Mouse (Mus musculus) midbrain, embryonic 16.5 days (tissue): ENCODE results near the gene Casp8. TPM values are rescaled to one million over a fixed set of nuclear protein-coding genes. Genes with fewer than 3 reads are reported as not detected.

ENCODE experiments used
- ATAC-seq: fragments of 200-750 bp; cut with Nextera tagmentation; 2 replicates; pipeline ENCODE4 v1.8.0; 2017; ENCODE audit warnings: moderate TSS enrichment
- H3K27ac ChIP-seq: fragments of 300-500 bp; sonication (generic); 2 replicates; pipeline ENCODE4 v1.5.1; 2014; ENCODE audit warnings: mild to moderate bottlenecking, low read length, mixed read lengths
- H3K27me3 ChIP-seq: fragments of 300-500 bp; sonication (generic); 2 replicates; pipeline ENCODE4 v1.6.1; 2014; ENCODE audit warnings: low read depth, low read length, mixed read lengths; ENCODE audit not compliant: control insufficient read depth, insufficient read depth
- H3K36me3 ChIP-seq: fragments of 300-500 bp; sonication (generic); 2 replicates; pipeline ENCODE4 v1.6.1; 2014; ENCODE audit warnings: mild to moderate bottlenecking, low read length, moderate library complexity, mixed read lengths; ENCODE audit not compliant: control insufficient read depth, insufficient read depth
- H3K4me1 ChIP-seq: fragments of 300-500 bp; sonication (generic); 2 replicates; pipeline ENCODE4 v1.6.1; 2014; ENCODE audit warnings: mild to moderate bottlenecking, low read length, mixed read lengths; ENCODE audit not compliant: control insufficient read depth, insufficient read depth
- H3K4me2 ChIP-seq: fragments of 300-500 bp; sonication (generic); 2 replicates; pipeline ENCODE4 v1.6.1; 2014; ENCODE audit warnings: mild to moderate bottlenecking, low read length, mixed read lengths
- H3K4me3 ChIP-seq: fragments of 300-500 bp; sonication (generic); 2 replicates; pipeline ENCODE4 v1.5.1; 2014; ENCODE audit warnings: low read depth, mild to moderate bottlenecking, low read length, moderate library complexity, mixed read lengths
- H3K9ac ChIP-seq: fragments of 300-500 bp; sonication (generic); 2 replicates; pipeline ENCODE4 v1.6.1; 2014; ENCODE audit warnings: low read depth, low read length, mixed read lengths
- H3K9me3 ChIP-seq: fragments of 300-500 bp; sonication (generic); replicated peaks from 2 replicates; pipeline ENCODE4 v1.6.1; 2014; ENCODE audit warnings: mild to moderate bottlenecking, low read length, mixed read lengths; ENCODE audit not compliant: control insufficient read depth, poor library complexity, severe bottlenecking
- WGBS: fragments of 180-500 bp; shearing (Covaris S2); extraction: QIAGEN DNeasy Blood & Tissue Kit; methylation state at CpG from one replicate; pipeline ENCODE4 v1.1.7; 2014; 5-methylcytosine and 5-hydroxymethylcytosine counted together
- polyA plus RNA-seq: library from polyadenylated mRNA; unstranded; fragments of >200 nt; fragmentation: Nextera tagmentation; extraction: Ambion mirVana; gene quantifications from 2 replicates; pipeline ENCODE4 v1.2.1, GENCODE M21; 2015

Gene Casp8
- polyA plus RNA-seq, 1 experiment from 2014 or later = 5.1 TPM

- H3K36me3 ChIP-seq = no peaks in the 10 kb centered on the region
- no peaks in the 10 kb centered on the region for H3K27me3 ChIP-seq
- H3K9me3 ChIP-seq = no peaks in the 10 kb centered on the region
- no peaks in the 10 kb centered on the region for H3K4me1 ChIP-seq
- H3K4me2 ChIP-seq = no peak overlapping the region
- H3K27ac ChIP-seq = no peak overlapping the region
- H3K9ac ChIP-seq = no peak overlapping the region
- H3K4me3 ChIP-seq = no peak overlapping the region
- no peak for ATAC-seq
- WGBS = 26% methylated on average over 7 of the region's 7 CpGs
Measured at GRCm38 (mm10) chr1:58770111-58770720, 25.0 kb upstream of the Casp8 start.

- Histone ChIP-seq H3K4me1 (no peaks in the 10 kb centered on the region), H3K4me3 (no peak overlapping the region), H3K27me3 (no peaks in the 10 kb centered on the region), H3K4me2 (no peak overlapping the region), H3K9ac (no peak overlapping the region), H3K9me3 (no peaks in the 10 kb centered on the region), H3K27ac (no peak overlapping the region), H3K36me3 (no peaks in the 10 kb centered on the region)
- WGBS = 87% methylated on average over 3 of the region's 3 CpGs
- ATAC-seq = no peak
Measured at GRCm38 (mm10) chr1:58772084-58772483, 23.1 kb upstream of the Casp8 start.

DNA sequence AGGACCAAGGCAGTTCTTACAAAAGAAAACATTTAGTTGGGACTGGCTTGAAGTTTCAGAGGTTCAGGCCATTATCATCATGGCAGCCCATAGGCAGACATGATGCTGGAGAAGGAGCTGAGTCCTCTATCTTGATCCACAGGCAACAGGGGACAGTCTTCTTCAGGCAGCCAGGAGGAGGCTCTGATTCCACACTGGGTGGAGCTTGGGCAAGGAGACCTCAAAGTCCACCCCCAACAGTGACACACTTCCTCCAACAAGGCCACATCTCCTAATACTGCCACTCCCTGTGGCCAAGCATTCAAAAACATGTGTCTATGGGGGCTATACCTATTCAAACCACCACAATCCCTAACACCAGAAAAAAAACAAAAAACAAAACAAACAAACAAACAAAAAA lies 21.9 kb upstream of the Casp8 start:
- H3K9ac ChIP-seq = no peak overlapping the region
- no peaks in the 10 kb centered on the region for H3K9me3 ChIP-seq
- H3K36me3 ChIP-seq = no peaks in the 10 kb centered on the region
- no peak overlapping the region for H3K4me3 ChIP-seq
- H3K4me1 ChIP-seq = no peaks in the 10 kb centered on the region
- ATAC-seq = no peak
- H3K27ac ChIP-seq = no peak overlapping the region
- no peaks in the 10 kb centered on the region for H3K27me3 ChIP-seq
- H3K4me2 ChIP-seq = no peak overlapping the region

DNA sequence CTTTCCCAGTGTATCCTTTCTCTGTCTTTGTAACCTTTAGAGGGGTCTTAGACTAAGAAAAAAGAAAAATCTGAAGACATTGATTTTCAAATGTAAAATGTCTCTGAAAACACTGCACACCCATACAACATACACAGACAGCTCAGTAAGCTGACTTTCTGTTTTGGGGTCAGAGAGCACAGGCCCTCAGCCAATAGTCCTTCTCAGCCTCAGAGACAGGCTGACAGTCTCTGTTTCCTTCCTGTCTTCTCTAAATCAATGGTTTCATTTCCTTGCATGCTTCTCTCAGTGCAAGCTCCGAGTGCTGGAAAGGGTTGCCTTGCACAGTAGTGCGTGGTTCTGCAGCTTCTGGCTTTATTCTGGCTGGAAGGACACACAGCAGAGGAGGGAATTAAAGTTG lies 21.3 kb upstream of the Casp8 start:
- Histone ChIP-seq H3K27ac (no peak overlapping the region), H3K4me2 (no peak overlapping the region), H3K9ac (no peak overlapping the region), H3K9me3 (no peaks in the 10 kb centered on the region), H3K4me3 (no peak overlapping the region), H3K36me3 (no peaks in the 10 kb centered on the region), H3K27me3 (no peaks in the 10 kb centered on the region), H3K4me1 (no peaks in the 10 kb centered on the region)
- no peak for ATAC-seq
- WGBS = 57% methylated on average over 2 of the region's 2 CpGs

DNA sequence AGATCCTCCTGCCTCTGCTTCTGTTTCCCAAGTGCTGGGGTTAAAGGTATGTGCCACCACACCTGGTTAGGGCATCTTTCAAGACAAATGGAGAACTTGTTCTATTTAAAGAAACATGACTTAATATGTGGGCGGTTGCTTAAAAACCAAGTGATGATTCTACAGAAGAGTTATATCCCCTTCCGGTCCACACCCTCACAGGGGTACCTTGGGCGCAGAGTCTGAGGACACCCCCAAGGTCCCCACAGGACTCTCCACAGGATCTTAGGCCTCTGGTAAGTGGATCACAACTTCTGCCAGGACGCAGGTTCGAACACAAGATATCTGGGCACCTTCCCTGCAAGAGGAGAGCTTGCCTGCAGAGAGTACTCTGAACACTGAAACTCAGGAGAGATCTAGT lies 19.8 kb upstream of the Casp8 start:
- H3K36me3 ChIP-seq = no peaks in the 10 kb centered on the region
- no peaks in the 10 kb centered on the region for H3K9me3 ChIP-seq
- no peaks in the 10 kb centered on the region for H3K27me3 ChIP-seq
- no peaks in the 10 kb centered on the region for H3K4me1 ChIP-seq
- no peak overlapping the region for H3K4me3 ChIP-seq
- no peak overlapping the region for H3K9ac ChIP-seq
- no peak for ATAC-seq
- no peak overlapping the region for H3K27ac ChIP-seq
- no peak overlapping the region for H3K4me2 ChIP-seq
- WGBS = 96% methylated on average over 5 of the region's 5 CpGs

GRCm38 (mm10) chr1:58777583-58777982 lies 17.6 kb upstream of the Casp8 start:
- no peaks in the 10 kb centered on the region for H3K4me1 ChIP-seq
- no peak overlapping the region for H3K4me2 ChIP-seq
- no peaks in the 10 kb centered on the region for H3K36me3 ChIP-seq
- no peak overlapping the region for H3K9ac ChIP-seq
- H3K27ac ChIP-seq = no peak overlapping the region
- no peaks in the 10 kb centered on the region for H3K27me3 ChIP-seq
- no peaks in the 10 kb centered on the region for H3K9me3 ChIP-seq
- ATAC-seq = no peak
- WGBS = 96% methylated on average over 1 of the region's 1 CpGs
- H3K4me3 ChIP-seq = no peak overlapping the region

DNA sequence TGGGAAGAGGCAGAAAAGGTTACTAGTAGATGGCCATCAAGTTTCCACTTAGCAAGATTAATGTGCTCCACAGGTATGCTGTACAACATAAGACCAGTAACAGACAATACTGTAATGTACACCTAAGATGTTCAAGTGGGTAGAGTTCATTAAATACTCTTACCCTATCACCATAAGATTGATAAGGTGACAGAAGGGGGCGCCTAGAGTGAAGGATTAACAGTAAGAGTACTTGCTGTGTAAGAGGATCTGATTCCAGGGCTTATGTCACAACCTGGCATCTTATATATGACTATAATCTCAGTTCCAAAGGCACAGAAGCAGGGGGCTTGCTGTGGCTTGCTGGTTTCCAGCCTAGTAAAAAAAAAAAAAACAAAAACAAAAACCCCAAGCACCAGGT lies 16.9 kb upstream of the Casp8 start:
- 24% methylated on average over 1 of the region's 1 CpGs for WGBS
- no peaks in the 10 kb centered on the region for H3K4me1 ChIP-seq
- H3K9me3 ChIP-seq = no peaks in the 10 kb centered on the region
- no peak overlapping the region for H3K4me3 ChIP-seq
- no peaks in the 10 kb centered on the region for H3K27me3 ChIP-seq
- H3K36me3 ChIP-seq = no peaks in the 10 kb centered on the region
- no peak overlapping the region for H3K27ac ChIP-seq
- H3K9ac ChIP-seq = no peak overlapping the region
- ATAC-seq = no peak
- H3K4me2 ChIP-seq = no peak overlapping the region

GRCm38 (mm10) chr1:58786276-58786675 lies 8.9 kb upstream of the Casp8 start:
- Histone ChIP-seq H3K4me2 (no peak overlapping the region), H3K9ac (no peak overlapping the region), H3K9me3 (no peaks in the 10 kb centered on the region), H3K4me3 (no peak overlapping the region), H3K36me3 (no peaks in the 10 kb centered on the region), H3K4me1 (no peaks in the 10 kb centered on the region), H3K27ac (no peak overlapping the region), H3K27me3 (no peaks in the 10 kb centered on the region)
- WGBS = 94% methylated on average over 2 of the region's 2 CpGs
- ATAC-seq = no peak

DNA sequence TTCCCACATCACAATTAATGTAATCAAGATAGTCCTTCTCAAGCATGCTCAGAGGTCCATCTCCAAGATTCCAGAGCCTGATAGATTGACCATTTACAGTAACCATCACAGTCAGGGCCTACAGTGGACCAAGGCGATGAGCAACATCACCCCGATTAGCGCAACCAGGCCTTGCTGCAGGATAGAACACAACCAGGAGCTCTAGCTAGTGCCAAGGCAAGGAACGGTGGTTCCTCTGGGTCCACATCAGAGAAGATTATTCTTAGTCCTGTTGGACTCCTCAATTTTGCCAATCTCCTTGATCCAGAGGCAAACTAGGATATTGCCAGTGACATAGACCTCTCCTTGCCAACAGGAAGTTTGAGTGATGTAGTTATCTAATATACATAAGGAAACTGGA lies 6.8 kb upstream of the Casp8 start:
- H3K27me3 ChIP-seq = no peaks in the 10 kb centered on the region
- WGBS = 97% methylated on average over 4 of the region's 4 CpGs
- no peak overlapping the region for H3K9ac ChIP-seq
- no peaks in the 10 kb centered on the region for H3K9me3 ChIP-seq
- H3K4me2 ChIP-seq = no peak overlapping the region
- no peak overlapping the region for H3K4me3 ChIP-seq
- no peak overlapping the region for H3K27ac ChIP-seq
- H3K4me1 ChIP-seq = no peaks in the 10 kb centered on the region
- H3K36me3 ChIP-seq = no peaks in the 10 kb centered on the region
- no peak for ATAC-seq
